Mouse (Mus musculus) heart, postnatal 0 days (tissue): ENCODE measurements around the gene Ccdc78. TPM values are rescaled to one million over a fixed set of nuclear protein-coding genes. Genes with fewer than 3 reads are reported as not detected.

Source experiments
- ATAC-seq: fragments of 200-750 bp; cut with Nextera tagmentation; 2 replicates; pipeline ENCODE4 v1.8.0; 2017; ENCODE audit warnings: low read depth, moderate number of reproducible peaks, moderate library complexity; ENCODE audit not compliant: insufficient read depth
- DNase-seq: peaks from one replicate; pipeline ENCODE4 v3.0.0-alpha.2; 2016; ENCODE audit warnings: low spot score
- H3K27ac ChIP-seq: fragments of 300-500 bp; sonication (generic); 2 replicates; pipeline ENCODE4 v1.5.1; 2014; ENCODE audit warnings: low read depth, mild to moderate bottlenecking
- H3K27me3 ChIP-seq: fragments of 300-500 bp; sonication (generic); 2 replicates; pipeline ENCODE4 v1.6.1; 2014; ENCODE audit warnings: low read length, mixed read lengths; ENCODE audit not compliant: control insufficient read depth, insufficient read depth
- H3K36me3 ChIP-seq: fragments of 300-500 bp; sonication (generic); replicated peaks from 2 replicates; pipeline ENCODE4 v1.6.1; 2014; ENCODE audit warnings: low read length, mixed read lengths; ENCODE audit not compliant: control insufficient read depth, insufficient read depth
- H3K4me1 ChIP-seq: fragments of 300-500 bp; sonication (generic); 2 replicates; pipeline ENCODE4 v1.6.1; 2014; ENCODE audit warnings: antibody characterized with exemption; ENCODE audit not compliant: control insufficient read depth, insufficient read depth
- H3K4me2 ChIP-seq: fragments of 300-500 bp; sonication (generic); 2 replicates; pipeline ENCODE4 v1.6.1; 2014; ENCODE audit warnings: low read depth, mild to moderate bottlenecking, low read length, moderate library complexity
- H3K4me3 ChIP-seq: fragments of 300-500 bp; sonication (generic); 2 replicates; pipeline ENCODE4 v1.5.1; 2014; ENCODE audit warnings: low read depth, low read length
- H3K9ac ChIP-seq: fragments of 300-500 bp; sonication (generic); replicated peaks from 2 replicates; pipeline ENCODE4 v1.6.1; 2014; ENCODE audit warnings: low read depth, low read length, mixed read lengths
- H3K9me3 ChIP-seq: fragments of 300-500 bp; sonication (generic); replicated peaks from 2 replicates; pipeline ENCODE4 v1.6.1; 2016; ENCODE audit warnings: low read length; ENCODE audit not compliant: control insufficient read depth
- CTCF ChIP-seq: IDR thresholded peaks from 2 replicates; pipeline ENCODE4 v1.5.1; 2016; ENCODE audit warnings: antibody characterized with exemption, control low read depth, low read depth
- EP300 ChIP-seq: IDR thresholded peaks from 2 replicates; pipeline ENCODE4 v1.6.1; 2016; ENCODE audit warnings: antibody characterized with exemption, low read depth
- WGBS: fragments of 180-500 bp; shearing (Covaris S2); extraction: QIAGEN DNeasy Blood & Tissue Kit; methylation state at CpG from one replicate; pipeline ENCODE4 v1.1.7; 2014; 5-methylcytosine and 5-hydroxymethylcytosine counted together
- polyA plus RNA-seq: library from polyadenylated mRNA; unstranded; fragments of >200 nt; fragmentation: Nextera tagmentation; extraction: Ambion mirVana; gene quantifications from 2 replicates; pipeline ENCODE4 v1.2.1, GENCODE M21; 2015
- total RNA-seq: library from RNA; depleted of rRNA; stranded (reverse); fragments of >200 nt; gene quantifications from 2 replicates; pipeline ENCODE4 v1.2.3, GENCODE M21; 2014; ENCODE audit warnings: low replicate concordance

Gene Ccdc78
- total and polyA plus RNA-seq, 2 experiments from 2014 or later = 0.12 TPM; not detected in 1

- Histone ChIP-seq H3K36me3 (no peaks in the 10 kb centered on the region), H3K9me3 (no peaks in the 10 kb centered on the region), H3K4me2 (no peak overlapping the region), H3K27me3 (peaks cover 66% of the 10 kb centered on the region), H3K9ac (no peak overlapping the region), H3K4me3 (no peak overlapping the region), H3K27ac (no peak overlapping the region), H3K4me1 (peaks cover 6% of the 10 kb centered on the region; the same call in 1 of the 2 replicates)
- ATAC-seq (no peak), DNase-seq (no peak)
- 65% methylated on average over 4 of the region's 4 CpGs for WGBS
- no peak for TF ChIP-seq EP300
- no peak for TF ChIP-seq CTCF
Measured at GRCm38 (mm10) chr17:25810890-25811289, 24.5 kb downstream of the Ccdc78 start.

GRCm38 (mm10) chr17:25813471-25813870 lies 27.1 kb downstream of the Ccdc78 start:
- Histone ChIP-seq H3K36me3 (no peaks in the 10 kb centered on the region), H3K27ac (no peak overlapping the region), H3K27me3 (peaks cover 67% of the 10 kb centered on the region), H3K9ac (no peak overlapping the region), H3K9me3 (no peaks in the 10 kb centered on the region), H3K4me2 (no peak overlapping the region), H3K4me1 (peaks cover 6% of the 10 kb centered on the region; the same call in 1 of the 2 replicates), H3K4me3 (no peak overlapping the region)
- DNase-seq = peak; percentile 88
- ATAC-seq = peak; percentile 64
- TF ChIP-seq EP300 = no peak
- TF ChIP-seq CTCF = peak; percentile 57
- 2% methylated on average over 20 of the region's 20 CpGs for WGBS

- Histone ChIP-seq H3K4me2 (no peak overlapping the region), H3K27me3 (peaks cover 54% of the 10 kb centered on the region), H3K4me1 (no peaks in the 10 kb centered on the region), H3K9me3 (no peaks in the 10 kb centered on the region), H3K36me3 (no peaks in the 10 kb centered on the region), H3K4me3 (no peak overlapping the region), H3K9ac (no peak overlapping the region), H3K27ac (no peak overlapping the region)
- ATAC-seq = no peak
- TF ChIP-seq CTCF (no peak), EP300 (no peak)
- WGBS = 71% methylated on average over 11 of the region's 11 CpGs
- DNase-seq = no peak
Measured at GRCm38 (mm10) chr17:25817662-25818061, 31.3 kb downstream of the Ccdc78 start.

- no peak for DNase-seq
- Histone ChIP-seq H3K4me1 (peaks cover 4% of the 10 kb centered on the region), H3K9ac (no peak overlapping the region), H3K27ac (no peak overlapping the region), H3K27me3 (peaks cover 45% of the 10 kb centered on the region), H3K9me3 (no peaks in the 10 kb centered on the region), H3K36me3 (no peaks in the 10 kb centered on the region), H3K4me3 (no peak overlapping the region), H3K4me2 (no peak overlapping the region)
- no peak for ATAC-seq
- TF ChIP-seq CTCF = no peak
- WGBS = 6% methylated on average over 46 of the region's 46 CpGs
Measured at GRCm38 (mm10) chr17:25818851-25819780, 32.7 kb downstream of the Ccdc78 start.

- Histone ChIP-seq H3K27me3 (peaks cover 25% of the 10 kb centered on the region), H3K36me3 (peaks cover 17% of the 10 kb centered on the region), H3K9ac (peak within 1 kb of the TSS; percentile 59), H3K9me3 (no peaks in the 10 kb centered on the region), H3K27ac (peak within 1 kb of the TSS; percentile 30; the same call in 1 of the 2 replicates), H3K4me1 (peaks cover 13% of the 10 kb centered on the region), H3K4me2 (peak within 1 kb of the TSS; percentile 77), H3K4me3 (peak within 1 kb of the TSS; percentile 69)
- under 1% methylated on average over 18 of the region's 18 CpGs for WGBS
- peak; percentile 89 for DNase-seq
- ATAC-seq = peak; percentile 80
- TF ChIP-seq CTCF (no peak), EP300 (no peak)
Measured at GRCm38 (mm10) chr17:25823452-25823851, 37.1 kb downstream of the Ccdc78 start, which contains the start of gene Wdr24. Wdr24 (plus strand) TSS chr17:25823627.
